Mouse (Mus musculus) frontal cortex, adult (tissue): ENCODE results near the gene Hist1h3g.
A peak's percentile ranks its signal among the peaks of the same experiment; 100 is the strongest.

ENCODE experiments used
- ATAC-seq: cut with Nextera tagmentation; 2 replicates; pipeline ENCODE4 v1.9.2; 2017; ENCODE audit warnings: mild to moderate bottlenecking, moderate library complexity, mixed read lengths; ENCODE audit not compliant: low TSS enrichment

Hist1h3g gene

DNA sequence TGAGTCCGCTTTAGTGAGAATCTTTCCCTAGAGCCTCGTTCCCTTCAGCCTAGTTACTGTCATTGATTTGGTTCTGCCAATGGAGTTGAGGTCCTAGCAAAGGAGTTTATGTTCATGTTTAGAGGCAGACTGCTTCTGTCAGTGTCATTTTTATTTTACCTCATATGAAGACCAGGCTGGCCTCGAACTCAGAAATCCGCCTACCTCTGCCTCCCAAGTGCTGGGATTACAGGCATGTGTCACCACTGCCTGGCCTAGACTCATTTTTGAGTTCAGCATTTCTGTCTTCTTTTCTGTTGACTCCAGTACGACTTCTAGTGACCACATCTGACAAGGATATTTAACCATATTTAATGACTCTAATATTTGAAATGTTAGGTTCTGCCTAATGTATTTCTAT, 19.9 kb upstream of the Hist1h3g start:
- ATAC-seq: no peak

DNA sequence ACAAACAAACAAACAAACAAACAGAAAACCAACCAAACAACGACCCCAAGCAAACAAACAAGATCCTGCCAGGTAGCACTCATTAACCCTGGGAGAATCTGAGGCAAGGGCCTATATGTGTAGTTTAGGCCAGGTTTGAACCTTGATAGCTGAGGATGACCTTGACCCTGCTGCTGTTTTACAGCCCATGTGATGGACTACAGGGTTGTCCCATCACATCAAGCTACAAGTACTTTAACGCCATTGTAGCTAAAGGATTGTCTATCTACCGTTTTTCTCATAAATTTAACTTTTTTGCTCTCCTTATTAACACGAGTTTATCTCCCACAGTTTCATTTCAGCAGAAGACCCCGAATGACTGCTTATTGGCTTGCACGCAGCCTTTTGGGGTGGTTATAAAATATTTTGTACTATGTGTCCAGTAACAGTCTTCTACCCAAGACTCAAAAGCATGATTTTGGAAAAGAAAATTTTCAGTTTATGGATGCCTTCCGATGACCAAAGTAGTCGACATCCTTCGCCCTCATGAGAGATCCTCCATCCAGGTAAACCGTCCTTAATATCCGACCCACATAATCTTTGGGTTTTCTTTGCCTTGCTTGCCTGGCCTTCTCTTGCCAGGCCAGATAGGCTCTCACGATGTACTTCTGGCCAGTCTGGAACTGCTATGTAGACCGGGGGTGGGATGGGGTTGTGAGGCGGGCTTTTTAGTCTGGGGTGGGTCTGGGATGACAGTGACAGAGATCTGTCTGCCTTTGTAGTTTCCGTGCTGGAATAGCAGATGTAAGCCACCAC, 19.2 kb upstream of the Hist1h3g start:
- no peak for ATAC-seq

DNA sequence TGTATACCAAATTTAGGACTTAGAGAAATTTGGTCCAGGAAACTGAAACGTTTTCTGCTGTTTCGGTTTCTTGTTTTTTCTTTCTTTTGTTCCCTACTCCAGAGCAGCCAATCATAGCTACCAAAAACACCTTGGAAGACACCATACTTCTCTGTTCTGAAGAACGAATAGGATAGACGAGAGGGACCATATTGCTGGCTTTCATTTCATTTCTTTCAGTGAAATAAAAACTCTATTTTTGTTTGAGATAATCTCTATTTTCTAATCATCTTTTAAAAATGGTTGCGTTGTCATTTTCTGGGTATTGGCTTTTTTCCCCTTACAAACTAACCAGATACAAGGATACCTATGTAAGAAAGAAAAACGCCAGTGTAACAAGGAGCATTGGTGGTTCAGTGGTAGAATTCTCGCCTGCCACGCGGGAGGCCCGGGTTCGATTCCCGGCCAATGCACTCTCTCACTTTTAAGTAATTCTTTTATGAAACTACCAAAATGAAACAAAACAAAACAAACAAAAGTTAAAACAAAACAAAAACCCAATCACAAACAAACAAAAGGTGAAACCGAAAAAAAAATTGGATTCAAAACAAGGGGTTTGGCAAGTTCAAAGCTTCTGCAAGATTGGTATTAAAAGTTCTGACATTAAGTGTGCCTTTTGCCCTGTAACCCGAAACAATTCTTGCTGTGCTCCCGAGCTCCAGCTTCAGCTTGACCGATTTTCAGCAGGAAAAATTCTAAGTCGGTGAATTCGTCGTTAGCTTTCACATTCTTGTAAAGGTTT, 18.2 kb upstream of the Hist1h3g start:
- peak; percentile 55 for ATAC-seq

DNA sequence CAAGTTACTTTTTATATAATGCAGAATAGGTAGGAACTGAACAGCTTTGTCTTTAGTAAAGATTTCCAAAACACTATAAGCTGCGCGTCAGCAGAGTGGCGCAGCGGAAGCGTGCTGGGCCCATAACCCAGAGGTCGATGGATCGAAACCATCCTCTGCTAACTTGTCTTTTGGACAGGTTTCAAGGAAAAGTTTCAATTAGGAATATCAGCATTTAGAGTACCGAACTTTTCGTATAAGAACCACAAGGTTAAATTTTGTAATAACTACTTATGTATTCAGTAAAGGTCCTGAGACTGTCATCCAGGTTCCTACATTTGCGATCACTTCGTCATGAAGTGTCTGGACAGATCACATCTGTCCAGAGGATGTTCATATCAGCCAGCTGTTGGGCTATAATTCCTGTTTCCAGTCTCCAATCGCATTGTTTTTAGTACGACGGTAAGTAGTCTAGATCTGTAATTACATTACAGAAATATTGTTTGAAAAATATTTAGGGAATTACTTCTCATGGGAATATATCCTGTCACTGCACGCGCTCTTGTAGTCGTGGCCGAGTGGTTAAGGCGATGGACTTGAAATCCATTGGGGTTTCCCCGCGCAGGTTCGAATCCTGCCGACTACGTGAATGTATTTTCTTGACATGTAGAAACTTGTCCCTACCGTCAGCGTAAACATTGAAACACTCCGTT, 17.5 kb upstream of the Hist1h3g start:
- ATAC-seq: peak; percentile 63

DNA sequence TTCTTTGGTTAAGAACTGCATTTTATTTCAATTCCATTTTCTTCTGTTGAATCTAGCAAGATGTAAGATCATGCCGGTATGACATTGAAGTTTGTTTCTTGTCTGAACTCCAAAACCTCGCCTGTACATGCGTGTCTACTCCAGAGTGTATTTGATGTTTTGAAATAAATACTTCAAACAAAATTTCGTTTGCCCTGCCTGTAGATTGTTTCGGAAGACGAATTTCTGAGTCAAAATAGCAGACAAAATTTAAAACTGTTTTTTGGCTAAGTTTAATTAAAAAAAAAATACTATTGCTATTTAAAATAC, 17.0 kb upstream of the Hist1h3g start:
- no peak for ATAC-seq

DNA sequence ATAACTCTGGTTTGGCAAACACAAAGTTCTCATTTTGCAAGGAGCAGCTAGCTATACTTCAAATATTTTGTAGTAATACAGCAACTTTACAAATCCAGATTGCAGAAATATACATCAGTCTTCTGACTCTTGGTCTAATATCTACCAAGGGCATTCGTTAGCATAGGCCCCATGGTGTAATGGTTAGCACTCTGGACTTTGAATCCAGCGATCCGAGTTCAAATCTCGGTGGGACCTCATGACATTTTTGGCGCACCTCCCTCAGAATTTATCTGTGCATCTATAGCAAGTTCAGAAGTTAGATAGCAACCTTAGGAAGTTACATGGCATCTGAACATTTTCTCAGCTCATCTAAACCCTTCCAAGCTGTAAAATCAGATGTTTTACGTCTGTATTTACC, 16.3 kb upstream of the Hist1h3g start:
- ATAC-seq: peak; percentile 20; the same call in 1 of the 2 replicates

DNA sequence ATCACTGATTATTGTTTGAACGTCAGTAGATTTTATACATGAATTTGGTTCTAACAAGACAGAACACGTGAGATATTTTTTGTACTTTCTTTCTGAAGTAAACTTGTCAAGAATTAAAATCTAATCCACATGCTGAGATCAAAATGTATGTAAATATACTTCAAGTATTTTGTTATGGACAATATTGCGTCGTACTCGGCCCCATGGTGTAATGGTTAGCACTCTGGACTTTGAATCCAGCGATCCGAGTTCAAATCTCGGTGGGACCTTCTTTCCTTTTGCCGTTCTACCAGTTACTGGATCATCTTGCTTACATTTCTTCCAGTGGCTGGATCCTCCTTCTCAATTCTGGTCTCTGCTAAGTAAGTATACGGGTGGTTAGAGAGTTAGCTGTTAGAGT, 15.8 kb upstream of the Hist1h3g start:
- peak; percentile 48 for ATAC-seq

DNA sequence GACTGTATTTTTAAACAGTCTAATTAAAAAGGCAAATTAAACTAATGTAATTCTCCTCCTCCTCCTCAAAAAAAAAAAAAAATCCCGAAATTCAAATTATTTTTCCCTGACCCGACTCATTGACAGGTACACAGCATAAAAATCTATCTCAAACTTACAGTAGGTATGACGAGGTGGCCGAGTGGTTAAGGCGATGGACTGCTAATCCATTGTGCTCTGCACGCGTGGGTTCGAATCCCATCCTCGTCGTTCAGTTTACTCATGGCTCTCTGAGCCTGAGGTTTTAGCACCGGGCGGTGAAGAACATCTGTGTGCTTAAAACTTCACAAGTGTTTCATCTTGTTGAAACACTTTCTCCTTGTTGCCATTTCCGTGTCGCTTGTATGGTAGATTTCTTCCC, 13.5 kb upstream of the Hist1h3g start:
- no peak for ATAC-seq

DNA sequence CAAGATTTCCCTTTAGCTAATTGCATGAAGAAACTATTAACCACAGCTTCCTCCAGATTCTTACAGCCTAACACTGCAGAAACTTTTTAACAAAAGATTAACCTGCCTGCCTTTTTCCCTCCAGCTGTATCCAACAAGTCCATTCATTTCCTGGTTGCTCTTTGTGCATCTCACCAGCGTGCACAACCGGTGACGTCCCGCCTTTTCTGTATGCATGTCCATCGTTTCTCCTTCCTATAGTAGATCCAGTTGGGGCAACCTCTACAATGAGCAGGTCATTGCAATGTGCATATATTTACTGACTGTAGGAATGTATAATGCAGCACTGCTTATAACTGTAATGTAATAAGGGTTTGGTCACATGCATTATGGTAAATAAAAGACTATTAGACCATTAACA, 11.2 kb upstream of the Hist1h3g start:
- ATAC-seq: no peak

DNA sequence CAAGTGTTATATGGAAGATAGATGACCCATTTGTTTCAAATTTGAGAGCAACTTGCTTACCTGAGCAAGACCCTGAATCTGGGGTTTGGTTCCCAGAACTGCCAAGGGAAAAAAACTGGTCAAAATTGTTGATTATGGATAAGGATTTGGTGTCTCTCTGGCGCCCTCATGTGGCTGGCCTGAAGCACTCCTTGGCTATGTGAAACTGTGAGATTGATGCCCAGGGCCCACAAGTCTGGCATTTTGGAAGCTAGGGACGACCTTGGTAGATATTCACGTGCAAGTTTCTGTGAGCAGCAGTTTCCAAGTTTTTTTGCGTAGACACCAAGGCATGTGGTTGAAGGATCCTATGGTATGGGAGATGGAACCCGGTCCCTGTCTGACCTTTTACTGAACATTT, 10.6 kb upstream of the Hist1h3g start:
- ATAC-seq: peak; percentile 48; the same call in 1 of the 2 replicates

DNA sequence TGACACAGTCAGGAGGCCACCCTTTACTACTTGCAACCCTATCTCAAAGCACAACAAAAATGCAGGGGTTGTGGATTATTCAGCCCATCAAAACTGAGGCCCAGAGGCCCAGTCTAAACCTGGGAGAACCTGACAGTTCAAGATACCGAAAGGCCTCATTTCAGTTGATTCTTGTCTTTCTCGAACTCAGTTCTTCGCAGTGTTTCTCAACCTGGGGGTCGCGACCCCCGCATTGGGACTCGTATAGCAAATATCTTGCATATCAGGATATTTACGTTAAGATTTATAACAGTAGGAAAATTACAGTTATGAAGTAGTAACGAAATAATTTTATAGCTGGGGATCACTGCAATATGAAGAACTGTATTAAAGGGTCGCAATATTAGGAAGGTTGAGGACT, 9.3 kb upstream of the Hist1h3g start:
- ATAC-seq: no peak

DNA sequence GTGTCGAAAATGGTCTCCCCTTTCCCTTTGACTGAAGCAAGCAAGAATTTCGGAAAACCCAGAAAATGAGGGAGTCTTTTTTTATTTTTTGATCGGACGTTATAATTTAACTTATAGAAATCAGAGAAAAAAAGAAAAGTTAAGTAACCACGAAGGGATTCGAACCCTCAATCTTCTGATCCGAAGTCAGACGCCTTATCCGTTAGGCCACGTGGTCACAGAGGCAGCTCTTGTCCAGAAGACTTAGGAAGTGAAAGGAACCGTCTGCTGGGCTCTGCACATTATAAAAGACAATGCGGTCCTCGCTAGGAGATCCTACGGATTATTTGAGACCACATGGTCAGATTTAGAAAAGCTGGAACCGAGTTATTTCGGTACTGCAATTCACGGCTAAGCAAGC, 8.9 kb upstream of the Hist1h3g start:
- ATAC-seq: peak; percentile 42

DNA sequence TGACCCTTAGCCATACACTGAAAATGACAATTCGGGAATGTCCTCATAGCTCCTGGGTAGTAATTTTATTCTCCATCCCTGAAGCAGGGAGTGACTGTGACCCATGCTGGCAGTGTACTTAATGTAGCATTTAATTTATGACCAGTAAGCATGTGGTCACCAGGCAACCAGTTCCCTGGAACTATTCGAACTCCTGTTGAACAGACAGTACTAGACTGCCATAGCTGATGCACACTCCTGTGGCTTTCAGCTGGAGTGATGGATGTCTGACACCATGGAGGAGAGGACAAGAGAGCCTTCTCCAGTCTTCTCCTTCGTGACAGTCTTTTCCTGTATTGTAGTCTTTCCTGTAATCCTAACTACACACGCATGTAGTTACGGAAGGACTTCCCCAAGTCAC, 6.2 kb upstream of the Hist1h3g start:
- no peak for ATAC-seq

DNA sequence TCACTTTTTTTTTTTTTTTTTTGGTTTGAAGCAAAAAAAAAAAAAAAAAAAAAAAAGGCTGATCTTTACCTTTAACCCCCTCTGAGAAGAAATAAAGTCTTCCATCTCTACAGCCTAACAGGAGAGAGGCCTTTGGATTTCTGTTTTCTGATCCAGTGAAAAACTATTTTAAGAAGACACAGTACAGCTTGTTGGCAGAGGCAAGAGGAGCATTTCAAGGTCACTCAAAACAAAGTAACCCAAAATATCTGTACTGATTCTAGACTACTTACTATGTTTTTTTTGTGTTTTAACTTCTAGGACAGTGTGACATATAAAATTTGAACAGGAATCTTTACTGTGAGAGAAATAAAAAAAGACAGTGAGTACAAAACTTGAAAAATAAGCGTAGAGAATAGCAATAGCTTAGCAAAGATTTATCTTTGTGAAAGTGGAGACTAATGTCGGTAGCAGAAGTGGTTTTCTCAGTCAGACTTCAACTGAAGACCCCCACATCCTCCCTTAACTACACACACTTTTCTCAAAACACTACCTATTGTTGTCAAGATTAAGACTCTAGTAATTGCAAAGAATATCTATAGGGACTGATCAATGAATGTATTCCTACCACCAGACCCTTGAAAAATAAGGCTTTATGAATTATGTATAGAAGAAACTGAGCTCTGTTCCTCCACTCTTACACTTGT, 5.6 kb upstream of the Hist1h3g start:
- no peak for ATAC-seq

DNA sequence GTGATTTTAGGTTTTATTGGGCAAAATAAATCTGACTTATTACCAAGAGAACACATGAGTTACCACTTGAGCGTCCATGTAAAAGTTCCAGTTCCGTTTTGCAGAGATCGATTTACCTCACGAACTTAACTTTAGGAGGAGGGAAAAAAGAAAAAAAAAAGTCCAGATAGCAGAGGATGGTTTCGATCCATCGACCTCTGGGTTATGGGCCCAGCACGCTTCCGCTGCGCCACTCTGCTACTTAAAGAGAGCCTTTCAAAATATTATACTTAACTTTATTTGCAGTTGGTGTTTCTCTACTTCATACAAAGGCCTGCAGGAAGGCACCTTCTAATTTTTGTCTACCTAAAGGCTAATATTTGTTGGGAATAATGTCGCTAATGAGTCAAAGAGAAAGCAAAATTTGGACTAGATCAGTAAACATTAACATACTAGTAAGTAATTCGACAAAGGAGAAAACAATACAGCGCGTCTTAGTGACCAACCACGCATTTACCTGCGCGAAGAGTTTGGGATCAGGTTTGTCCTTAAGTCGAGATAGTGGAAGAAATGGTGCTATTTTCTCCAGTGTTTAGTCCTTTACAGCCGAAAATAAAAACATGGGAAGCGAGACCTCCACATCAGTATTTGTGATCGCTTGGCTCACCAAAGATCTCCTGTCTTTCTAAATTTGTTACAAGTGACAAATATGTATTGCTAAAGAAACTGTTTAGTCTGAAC, 4.9 kb upstream of the Hist1h3g start:
- ATAC-seq: no peak

DNA sequence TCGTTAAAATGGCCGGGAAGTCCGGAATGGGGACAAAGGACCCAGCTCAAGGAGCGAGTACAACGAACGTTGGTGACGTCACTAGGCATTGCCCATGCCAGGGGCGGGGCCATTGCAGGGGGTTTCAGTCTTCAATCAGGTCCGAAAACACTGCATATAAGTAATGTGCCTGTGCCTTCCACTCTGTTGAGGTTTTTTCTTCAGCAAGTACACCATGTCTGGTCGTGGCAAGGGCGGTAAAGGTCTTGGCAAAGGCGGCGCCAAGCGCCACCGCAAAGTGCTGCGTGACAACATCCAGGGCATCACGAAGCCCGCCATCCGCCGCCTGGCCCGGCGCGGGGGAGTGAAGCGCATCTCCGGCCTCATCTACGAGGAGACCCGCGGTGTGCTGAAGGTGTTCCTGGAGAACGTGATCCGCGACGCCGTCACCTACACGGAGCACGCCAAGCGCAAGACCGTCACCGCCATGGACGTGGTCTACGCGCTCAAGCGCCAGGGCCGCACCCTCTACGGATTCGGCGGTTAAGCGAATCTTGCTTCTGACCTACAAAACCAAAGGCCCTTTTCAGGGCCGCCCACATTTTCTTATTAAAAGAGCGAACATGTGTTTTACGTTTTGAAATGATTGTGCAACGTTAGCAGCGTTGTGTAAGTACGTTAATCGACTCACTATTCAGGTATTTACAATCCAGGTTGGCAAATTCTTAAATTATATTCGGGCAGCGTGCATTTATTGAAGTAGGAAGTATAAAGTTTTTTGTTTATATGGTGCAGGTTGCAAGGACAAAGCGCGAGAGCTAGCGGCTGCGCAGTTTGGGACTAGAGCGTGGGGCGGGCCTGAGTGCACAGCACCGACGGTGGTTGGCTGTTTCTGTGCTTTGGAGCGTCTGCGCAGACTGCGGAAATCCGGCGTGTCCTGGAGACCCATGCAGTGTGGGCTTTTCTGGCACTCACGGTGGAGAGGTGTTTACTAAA, 4.0 kb upstream of the Hist1h3g start, which contains the start of gene Hist1h4h:
Gene Hist1h4h, plus strand, starts transcription at position 150 of the 975 bp plus-strand sequence.
- peak; percentile 78 for ATAC-seq

DNA sequence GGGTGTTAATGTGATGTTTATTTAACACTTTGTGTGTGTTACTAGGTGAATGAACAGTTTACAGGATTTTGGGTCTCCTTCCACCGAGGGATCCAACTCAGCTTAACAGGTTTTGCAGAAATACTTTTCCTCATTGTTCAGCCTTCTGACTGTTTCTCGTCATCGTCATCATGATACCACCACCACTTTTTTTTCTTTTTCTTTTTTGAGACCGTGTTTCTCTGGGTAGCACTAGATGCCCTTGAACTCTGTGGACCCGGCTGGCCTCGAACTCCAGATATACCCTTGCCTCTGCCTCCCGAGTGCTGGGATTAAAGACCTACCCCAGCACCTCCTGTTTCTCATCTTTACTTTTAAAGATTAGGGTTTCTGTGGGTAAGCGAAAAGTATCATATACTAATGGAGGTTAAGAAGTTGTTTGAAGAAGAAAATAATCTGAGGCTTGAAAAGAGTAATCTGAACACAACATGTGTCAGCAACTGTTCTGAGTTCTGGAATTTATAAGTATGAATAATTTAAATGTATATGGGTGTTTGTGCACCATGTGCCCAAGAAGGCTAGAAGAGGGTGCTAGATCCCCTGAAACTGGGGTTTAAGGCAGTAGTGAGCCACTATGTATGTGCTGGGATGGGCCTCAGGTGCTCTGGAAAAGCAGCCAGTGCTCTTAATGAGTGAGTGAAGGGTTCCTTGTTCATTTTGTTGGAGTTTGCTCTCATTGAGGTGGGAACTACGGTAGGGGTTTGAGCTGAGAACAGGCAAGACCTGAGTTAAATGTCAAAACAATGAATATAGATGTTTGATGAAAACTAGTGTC, 2.8 kb upstream of the Hist1h3g start:
- ATAC-seq: no peak

DNA sequence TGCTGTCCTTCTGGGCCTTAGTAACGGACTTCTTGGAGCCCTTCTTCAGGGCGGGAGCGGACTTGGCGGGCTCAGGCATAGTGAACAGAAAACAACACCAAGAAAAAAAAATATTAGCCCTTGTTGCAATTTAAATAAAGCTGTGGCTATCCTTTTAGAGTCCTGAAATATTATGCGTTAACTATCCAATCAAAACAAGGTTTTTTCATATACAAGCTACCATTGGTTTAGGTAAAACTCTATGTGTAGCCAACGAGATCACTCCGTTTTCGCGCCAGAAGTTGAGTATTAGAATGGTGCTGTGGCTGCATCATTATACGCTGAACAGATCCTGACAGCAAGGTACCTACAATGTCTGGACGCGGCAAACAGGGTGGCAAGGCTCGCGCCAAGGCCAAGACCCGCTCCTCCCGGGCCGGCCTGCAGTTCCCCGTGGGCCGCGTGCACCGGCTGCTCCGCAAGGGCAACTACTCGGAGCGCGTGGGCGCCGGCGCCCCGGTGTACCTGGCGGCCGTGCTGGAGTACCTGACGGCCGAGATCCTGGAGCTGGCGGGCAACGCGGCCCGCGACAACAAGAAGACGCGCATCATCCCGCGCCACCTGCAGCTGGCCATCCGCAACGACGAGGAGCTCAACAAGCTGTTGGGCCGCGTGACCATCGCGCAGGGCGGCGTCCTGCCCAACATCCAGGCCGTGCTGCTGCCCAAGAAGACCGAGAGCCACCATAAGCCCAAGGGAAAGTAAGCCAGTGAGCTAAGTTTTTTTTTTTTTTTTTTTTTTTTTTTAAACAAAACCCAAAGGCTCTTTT, 1.5 kb upstream of the Hist1h3g start, which contains the start of gene Hist1h2af:
Gene Hist1h2af, plus strand, starts transcription at position 347 of the 808 bp plus-strand sequence.
- peak; percentile 69 for ATAC-seq
